Mouse (Mus musculus): ENCODE data around the gene Vsx1. TPM values are rescaled to one million over a fixed set of nuclear protein-coding genes. Genes with fewer than 3 reads are reported as not detected.

Vsx1 gene
- total RNA-seq, 2 experiments from 2014 or later: not detected

DNA sequence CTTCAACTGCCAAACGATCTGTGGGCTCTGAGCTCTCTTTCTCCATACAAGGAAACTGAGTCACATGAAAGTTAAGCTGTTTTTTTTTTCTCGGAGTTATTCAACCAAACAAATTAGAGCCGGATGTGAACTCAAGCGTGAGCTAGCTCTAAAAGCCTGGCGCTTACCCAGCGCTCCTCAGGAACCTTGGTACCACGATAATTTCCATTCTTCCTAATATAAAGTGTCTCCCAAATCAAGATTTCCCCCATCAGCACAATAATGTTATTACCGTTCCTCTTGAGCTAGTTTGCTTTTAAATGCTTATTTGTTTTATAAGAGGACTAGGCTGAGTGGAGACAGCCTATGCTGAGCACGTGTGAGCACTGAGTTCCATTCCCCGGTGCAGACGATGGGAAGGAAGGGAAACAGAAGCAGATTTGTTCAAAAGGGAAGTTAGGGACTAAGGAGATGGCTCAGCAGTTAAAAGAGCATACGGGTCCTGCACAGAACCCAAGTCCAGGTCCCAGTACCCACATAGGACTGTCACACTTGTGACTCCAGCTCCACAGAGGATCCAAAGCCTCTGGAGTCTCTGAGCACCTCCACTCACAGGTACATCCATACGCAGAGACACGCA, 41.4 kb downstream of the Vsx1 start:
- intact Hi-C loops (cut with DNase I): no loop called here
- DNase-seq: no peak

DNA sequence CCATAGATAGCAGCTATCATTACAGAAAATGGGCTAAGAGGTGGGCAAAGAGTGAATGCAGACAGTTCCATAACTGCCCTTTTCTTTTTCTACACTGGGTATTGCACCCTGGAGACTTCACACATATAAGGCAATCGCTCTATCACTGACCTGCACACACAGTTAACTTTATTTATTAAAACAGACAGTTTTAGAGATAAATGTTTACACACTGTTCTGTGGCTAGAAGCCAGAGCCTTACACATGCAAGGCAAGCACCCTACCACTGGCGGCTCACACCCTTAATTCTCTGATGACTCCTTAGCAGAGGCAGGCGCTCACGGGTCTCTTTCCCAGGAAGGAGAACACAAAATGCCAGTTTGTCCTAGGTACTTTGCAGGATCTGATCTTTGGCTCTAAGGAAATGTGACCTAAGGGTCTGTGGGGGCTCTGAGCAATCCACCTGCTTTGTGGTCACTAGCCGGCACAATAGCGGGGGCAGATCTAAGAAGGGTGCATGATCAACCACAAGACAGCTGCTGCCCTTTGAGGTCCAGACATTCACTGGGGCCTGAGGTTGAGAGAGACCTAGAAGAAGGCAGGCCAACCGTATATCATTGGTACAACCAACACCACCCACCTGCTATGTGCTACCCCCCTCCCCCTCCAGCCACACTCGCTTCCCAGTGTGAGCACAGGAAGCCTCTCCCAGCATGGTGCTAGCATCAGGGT, 42.6 kb downstream of the Vsx1 start:
- intact Hi-C loops (cut with DNase I): no loop called here

DNA sequence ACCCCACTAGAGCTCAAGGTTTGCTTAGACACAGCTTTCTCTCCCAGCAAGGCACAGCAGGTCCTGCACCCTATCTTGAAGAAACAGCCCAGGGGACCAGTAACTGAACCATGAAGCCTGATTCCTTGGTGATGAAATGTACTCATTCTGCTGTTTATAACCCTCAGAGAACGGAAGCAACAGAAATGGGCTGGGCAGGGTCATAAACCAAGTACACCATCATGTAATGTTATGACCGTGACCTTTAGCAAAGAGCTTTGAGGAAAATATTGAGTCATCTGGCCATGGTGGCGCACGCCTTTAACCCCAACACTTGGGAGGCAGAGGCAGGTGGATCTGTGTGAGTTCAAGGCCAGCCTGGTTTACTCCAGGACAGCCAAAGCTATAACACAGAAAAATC, 43.9 kb downstream of the Vsx1 start:
- no peak for DNase-seq
- intact Hi-C loops (cut with DNase I): no loop called here

More for the DNA sequence above, 42.6 kb downstream of the Vsx1 start:
- DNase-seq: no peak

DNA sequence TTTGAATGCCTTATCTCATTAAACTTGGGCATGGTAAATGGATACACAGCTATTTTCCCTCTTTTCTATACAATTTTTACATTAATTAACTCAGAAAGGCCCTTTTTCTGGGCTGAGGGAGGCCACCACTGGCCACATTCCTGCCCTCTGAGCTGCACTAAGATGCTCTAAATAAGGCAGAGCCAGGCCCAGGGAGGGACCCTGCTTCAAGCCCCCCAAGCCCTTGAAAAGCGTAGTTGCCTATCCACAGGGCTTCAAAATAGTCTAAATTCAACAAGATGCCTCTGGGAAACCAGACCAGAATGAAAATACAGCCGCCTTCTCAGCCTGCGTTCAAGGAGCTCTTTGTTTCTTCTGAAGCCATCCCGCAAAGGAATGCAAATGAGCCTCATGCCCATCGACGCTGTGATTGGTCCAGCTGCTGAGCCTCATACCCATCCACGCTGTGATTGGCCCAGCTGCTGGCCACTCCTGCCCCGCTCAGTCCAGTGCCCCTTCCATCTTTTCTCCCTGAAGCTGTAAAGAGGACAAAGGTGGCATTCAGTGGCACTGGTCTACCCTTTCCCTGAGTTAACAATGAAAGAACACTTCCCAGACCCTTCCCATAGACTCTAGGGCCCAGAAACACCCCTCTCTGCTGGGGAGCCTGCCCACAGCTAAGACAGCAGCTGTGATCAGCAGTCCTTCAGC, 45.3 kb downstream of the Vsx1 start:
- intact Hi-C loops (cut with DNase I): no loop called here
- no peak for DNase-seq

DNA sequence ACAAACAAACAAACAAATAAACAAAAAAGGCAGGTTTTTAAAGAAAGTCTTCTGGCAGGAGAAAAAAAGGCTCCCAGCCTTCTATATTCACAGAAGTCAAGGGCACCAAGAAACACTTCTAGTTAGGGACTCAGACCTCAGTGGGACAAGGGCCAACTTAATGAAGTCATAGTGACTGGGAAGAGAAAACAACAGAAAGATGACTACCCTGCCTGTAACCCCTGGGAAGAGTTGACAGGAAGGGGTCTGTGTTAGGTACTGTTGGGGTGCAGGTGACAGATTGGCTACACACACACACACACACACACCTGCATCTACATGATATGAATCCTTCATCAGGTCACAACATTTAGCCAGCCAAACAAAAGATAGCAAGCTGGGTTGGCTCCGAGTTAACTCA, 46.0 kb downstream of the Vsx1 start:
- intact Hi-C loops (cut with DNase I): no loop called here
- no peak for DNase-seq

DNA sequence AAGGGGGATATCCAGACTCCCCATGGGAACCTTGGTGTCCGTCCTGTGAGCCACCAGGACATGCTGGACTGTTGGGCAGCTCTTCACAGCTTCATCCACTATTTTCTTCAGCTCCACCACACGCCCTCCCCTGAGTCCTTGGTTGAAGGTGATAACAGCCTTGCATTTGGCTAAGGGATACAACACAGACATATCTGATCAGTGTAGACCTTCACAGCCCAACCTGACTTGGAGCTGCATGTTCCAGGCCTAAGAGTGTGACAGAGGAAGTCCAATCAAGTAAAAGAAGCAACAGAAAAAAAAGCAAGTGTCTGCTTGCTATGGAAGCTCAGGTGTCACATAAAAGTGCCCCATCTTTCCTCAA, 50.8 kb downstream of the Vsx1 start:
- DNase-seq: no peak
- intact Hi-C loops (cut with DNase I): no loop called here

DNA sequence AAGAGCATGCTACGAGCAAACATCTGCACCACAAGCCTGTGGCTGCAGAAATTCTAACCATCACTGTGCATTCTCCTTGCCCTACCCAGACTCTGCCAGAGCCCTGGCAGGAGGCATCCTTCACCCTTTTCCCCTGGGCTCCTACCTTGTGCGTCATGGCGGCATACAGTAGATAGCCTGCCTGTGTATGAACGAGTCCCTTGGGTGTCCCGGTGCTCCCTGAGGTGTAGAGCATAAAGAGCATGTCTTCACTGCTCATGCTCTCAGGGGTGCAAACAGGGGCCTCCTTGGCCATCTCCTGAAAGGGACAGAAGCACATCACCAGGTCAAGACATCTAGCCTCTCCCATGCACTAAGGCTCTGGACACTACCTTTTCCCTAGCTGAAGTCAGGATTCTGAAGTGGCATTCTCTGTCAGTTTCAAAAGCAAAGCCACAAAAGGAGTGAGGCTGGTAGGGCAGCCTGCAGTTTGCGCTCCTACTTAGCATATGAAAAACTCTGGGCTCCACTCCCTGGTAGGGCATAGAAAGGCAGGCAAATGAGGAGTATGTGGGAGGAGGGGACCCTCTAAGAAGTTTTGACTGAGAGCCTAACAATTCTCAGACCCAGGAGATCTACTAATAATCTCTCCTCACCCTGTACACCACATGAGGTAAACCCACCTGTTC, 51.3 kb downstream of the Vsx1 start:
- intact Hi-C loops (cut with DNase I): no loop called here
- DNase-seq: no peak

DNA sequence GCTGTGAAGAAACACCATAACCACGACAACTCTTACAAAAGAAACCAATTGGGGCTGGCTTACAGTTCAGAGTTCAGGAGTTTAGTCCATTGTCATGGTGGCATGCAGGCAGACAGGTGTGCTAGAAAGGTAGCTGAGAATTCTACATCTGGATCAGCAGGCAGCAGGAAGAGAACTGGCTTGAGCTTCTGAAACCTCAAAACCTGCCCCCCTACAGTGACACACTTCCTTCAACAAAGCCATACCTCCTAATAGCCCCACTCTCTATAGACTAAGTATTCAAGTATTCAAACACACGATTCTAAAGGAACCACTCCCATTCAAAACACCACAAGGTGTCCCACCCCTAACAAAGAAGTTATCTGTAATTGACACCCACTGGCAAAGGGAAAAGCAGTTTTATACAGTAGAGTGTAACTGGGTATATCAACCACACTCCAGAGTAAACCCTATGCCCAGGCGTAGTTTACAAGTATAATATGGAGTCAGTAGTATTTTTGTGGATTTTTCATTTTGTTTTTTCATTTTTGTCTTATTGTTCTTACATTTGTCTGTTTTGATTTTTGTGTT, 53.2 kb downstream of the Vsx1 start:
- intact Hi-C loops (cut with DNase I): no loop called here
- no peak for DNase-seq

Other genes with a start within 250 kb of the Vsx1 start
- gene Zfp442, start 237.9 kb downstream of the Vsx1 start, total RNA-seq (2021): 1 to 10 TPM; 5.4 to 6.7 TPM
- under 1 TPM in 1 of 2 experiments, not detected in 1; 0.17 TPM for gene Zfp345, start 204.3 kb downstream of the Vsx1 start, total RNA-seq (2021)
- gene Cst7, start 118.9 kb downstream of the Vsx1 start, total RNA-seq (2021): not detected
- gene Apmap, start 80.8 kb downstream of the Vsx1 start, total RNA-seq (2021): 10 to 100 TPM; 48.8 to 54.6 TPM
- gene Acss1, start 20.9 kb downstream of the Vsx1 start, total RNA-seq (2021): 100 to 1,000 TPM; 257 to 310 TPM
- 10 to 100 TPM; 14.3 to 16.0 TPM for gene Entpd6, start 59.7 kb upstream of the Vsx1 start, total RNA-seq (2021)
- gene Pygb, start 97.4 kb upstream of the Vsx1 start, total RNA-seq (2021): 100 to 1,000 TPM; 559 to 572 TPM
- gene Abhd12, start 215.4 kb upstream of the Vsx1 start, total RNA-seq (2021): 10 to 100 TPM; 47.8 to 50.3 TPM
- 1 to 10 TPM; 3.0 to 4.4 TPM for gene Gins1, start 216.0 kb upstream of the Vsx1 start, total RNA-seq (2021)

Data from heart, postnatal 36 days (tissue).